Mouse (Mus musculus): ENCODE data around the gene Cntnap5b. TPM values are rescaled to one million over a fixed set of nuclear protein-coding genes. Genes with fewer than 3 reads are reported as not detected.

The Cntnap5b gene
- total RNA-seq (2012; rRNA removed): not detected in 2 replicates

DNA sequence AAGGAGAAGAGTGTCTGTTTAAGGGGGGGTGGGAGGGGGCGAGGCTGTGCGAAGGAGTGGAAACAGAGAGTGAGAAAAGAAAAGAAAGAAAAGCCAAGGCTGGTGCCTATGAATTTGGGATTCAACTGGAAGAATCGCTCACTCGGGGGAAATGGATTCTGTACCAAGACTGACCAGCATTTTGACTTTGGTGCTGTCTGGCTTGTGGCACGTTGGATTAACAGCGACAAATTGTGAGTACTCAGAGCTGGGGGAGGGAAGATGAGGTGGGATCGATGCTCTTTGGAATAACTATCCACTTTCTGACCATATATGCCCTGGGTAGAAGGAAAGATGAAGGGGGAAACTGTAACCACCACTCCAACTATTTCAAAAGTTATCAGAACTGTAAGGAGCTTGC lies at the start of gene Cntnap5b:
Cntnap5b (plus strand) TSS at position 152 of the 400 bp plus-strand sequence.
- in situ Hi-C loops (cut with MboI; ENCODE audit: low sequenced_read_pairs in 2 of 2, unreplicated experiment in 2 of 2): no loop called here
- no peaks in the 10 kb centered on the region for H3K9me3 ChIP-seq (ENCODE audit: control insufficient read depth, insufficient read depth, low read depth, low read length)
- DNase-seq (ENCODE audit: low read depth, low spot score): no peak
- no peak within 1 kb of the TSS for H3K27ac ChIP-seq (ENCODE audit: insufficient read depth, low read depth, low read length, poor library complexity, severe bottlenecking)
- H3K4me1 ChIP-seq (ENCODE audit: control insufficient read depth in 2 of 2, insufficient read depth in 2 of 2, low read length in 2 of 2, poor library complexity in 1 of 2): no peaks in the 10 kb centered on the region
- H3K9ac ChIP-seq (ENCODE audit: insufficient read depth, low read depth, low read length, poor library complexity, severe bottlenecking): no peak within 1 kb of the TSS
- 0 out of 4 replicates have a peak within 1 kb of the TSS, but pooled peaks of 1 of the 2 experiments have one; percentile 22 for H3K4me3 ChIP-seq (ENCODE audit: insufficient read depth in 1 of 2, low read depth in 1 of 2, low read length in 2 of 2, poor library complexity in 1 of 2, severe bottlenecking in 1 of 2)
- TF ChIP-seq CHD2 (IDR thresholded peaks at IDR 0.05; ENCODE audit: low read depth, low read length): no peak
- TF ChIP-seq ZNF384 (IDR thresholded peaks at IDR 0.05; ENCODE audit: low read depth, low read length): no peak
- no peak for TF ChIP-seq MAFK (IDR thresholded peaks at IDR 0.05; ENCODE audit: insufficient read depth, low read depth, low read length)
- TF ChIP-seq HCFC1 (IDR thresholded peaks at IDR 0.05; ENCODE audit: borderline replicate concordance, insufficient read depth, low read length): no peak
- TF ChIP-seq ZC3H11A (IDR thresholded peaks at IDR 0.05; ENCODE audit: borderline replicate concordance, low read depth, low read length): no peak
- no peaks in the 10 kb centered on the region for H3K36me3 ChIP-seq (ENCODE audit: control insufficient read depth, insufficient read depth, low read length, poor library complexity, severe bottlenecking)

DNA sequence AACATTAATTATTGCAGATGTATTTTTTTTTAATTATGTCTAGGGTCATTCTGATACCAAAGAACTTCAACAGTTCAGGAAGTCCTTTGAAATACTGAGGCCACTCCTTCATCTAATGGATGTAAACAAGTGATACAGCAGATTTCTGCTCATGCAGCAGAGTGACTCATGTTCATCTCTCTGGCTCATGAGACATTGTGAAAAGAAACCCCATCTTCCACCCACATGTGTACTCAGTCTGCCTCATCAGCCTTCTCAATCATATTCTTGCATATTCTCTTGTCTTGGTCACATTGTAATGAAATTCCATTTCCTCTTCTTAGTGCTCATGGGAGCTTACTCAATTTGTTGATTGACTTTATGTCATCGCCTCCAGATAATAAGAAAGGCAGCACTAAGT lies 12.6 kb upstream of the Cntnap5b start:
- Histone ChIP-seq H3K9ac (ENCODE audit: insufficient read depth, low read depth, low read length, poor library complexity, severe bottlenecking) (no peak overlapping the region), H3K27ac (ENCODE audit: insufficient read depth, low read depth, low read length, poor library complexity, severe bottlenecking) (no peak overlapping the region), H3K4me3 (ENCODE audit: insufficient read depth in 1 of 2, low read depth in 1 of 2, low read length in 2 of 2, poor library complexity in 1 of 2, severe bottlenecking in 1 of 2) (no peak overlapping the region), H3K4me1 (ENCODE audit: control insufficient read depth in 2 of 2, insufficient read depth in 2 of 2, low read length in 2 of 2, poor library complexity in 1 of 2) (no peaks in the 10 kb centered on the region), H3K9me3 (ENCODE audit: control insufficient read depth, insufficient read depth, low read depth, low read length) (no peaks in the 10 kb centered on the region), H3K36me3 (ENCODE audit: control insufficient read depth, insufficient read depth, low read length, poor library complexity, severe bottlenecking) (no peaks in the 10 kb centered on the region)
- no peak for TF ChIP-seq CHD2 (IDR thresholded peaks at IDR 0.05; ENCODE audit: low read depth, low read length)
- TF ChIP-seq ZC3H11A (IDR thresholded peaks at IDR 0.05; ENCODE audit: borderline replicate concordance, low read depth, low read length): no peak
- no peak for TF ChIP-seq MAFK (IDR thresholded peaks at IDR 0.05; ENCODE audit: insufficient read depth, low read depth, low read length)
- no peak for TF ChIP-seq ZNF384 (IDR thresholded peaks at IDR 0.05; ENCODE audit: low read depth, low read length)
- DNase-seq (ENCODE audit: low read depth, low spot score): no peak
- in situ Hi-C loops (cut with MboI; ENCODE audit: low sequenced_read_pairs in 2 of 2, unreplicated experiment in 2 of 2): no loop called here

DNA sequence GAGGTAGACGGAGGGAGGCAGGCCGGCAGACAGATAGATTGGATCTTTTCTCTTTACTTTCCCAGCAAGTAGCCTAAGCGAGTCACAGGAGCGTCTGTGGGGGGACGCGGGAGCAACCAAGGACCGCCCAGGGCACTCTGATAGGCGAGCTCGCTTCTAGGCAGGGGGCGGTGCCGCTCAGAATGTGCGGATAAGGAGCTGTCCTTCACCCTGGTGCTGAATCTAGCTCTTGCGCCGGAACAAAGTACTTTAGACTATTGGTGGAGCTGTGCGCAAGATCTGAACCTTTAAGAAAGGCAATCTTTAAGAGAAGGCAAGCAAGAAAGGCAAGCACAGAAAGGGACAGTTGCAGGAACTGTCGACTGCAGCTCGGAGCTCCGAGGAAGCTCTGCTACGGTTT lies 382 bp upstream of the Cntnap5b start:
- H3K4me3 ChIP-seq (ENCODE audit: insufficient read depth in 1 of 2, low read depth in 1 of 2, low read length in 2 of 2, poor library complexity in 1 of 2, severe bottlenecking in 1 of 2): 0 out of 4 replicates have a peak overlapping the region, but pooled peaks of 1 of the 2 experiments have one; percentile 22

DNA sequence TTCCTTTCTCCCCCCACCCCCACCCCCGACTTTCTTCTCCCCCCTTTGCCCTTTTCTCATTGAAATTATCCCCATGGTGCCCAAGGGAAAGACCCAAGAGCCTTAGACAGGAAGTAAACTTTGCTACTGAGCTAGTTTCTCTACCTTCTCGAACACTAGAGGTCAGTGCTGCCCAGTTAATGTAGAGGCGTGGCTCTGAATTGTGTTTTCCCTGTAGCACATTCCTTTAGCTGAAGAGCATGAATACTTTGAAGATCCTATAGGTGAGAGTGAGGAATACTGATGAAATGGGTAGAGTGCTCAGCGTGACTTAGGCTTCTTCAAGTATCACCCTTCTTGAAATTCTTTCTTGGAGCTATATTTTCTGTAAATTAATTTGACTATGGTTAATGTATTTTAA lies 1.6 kb downstream of the Cntnap5b start:
- Histone ChIP-seq H3K9ac (ENCODE audit: insufficient read depth, low read depth, low read length, poor library complexity, severe bottlenecking) (no peak overlapping the region), H3K4me1 (ENCODE audit: control insufficient read depth in 2 of 2, insufficient read depth in 2 of 2, low read length in 2 of 2, poor library complexity in 1 of 2) (no peaks in the 10 kb centered on the region), H3K4me3 (ENCODE audit: insufficient read depth in 1 of 2, low read depth in 1 of 2, low read length in 2 of 2, poor library complexity in 1 of 2, severe bottlenecking in 1 of 2) (no peak overlapping the region), H3K36me3 (ENCODE audit: control insufficient read depth, insufficient read depth, low read length, poor library complexity, severe bottlenecking) (no peaks in the 10 kb centered on the region), H3K27ac (ENCODE audit: insufficient read depth, low read depth, low read length, poor library complexity, severe bottlenecking) (no peak overlapping the region), H3K9me3 (ENCODE audit: control insufficient read depth, insufficient read depth, low read depth, low read length) (no peaks in the 10 kb centered on the region)
- DNase-seq (ENCODE audit: low read depth, low spot score): peak; percentile 13
- in situ Hi-C loops (cut with MboI; ENCODE audit: low sequenced_read_pairs in 2 of 2, unreplicated experiment in 2 of 2): no loop called here
- no peak for TF ChIP-seq HCFC1 (IDR thresholded peaks at IDR 0.05; ENCODE audit: borderline replicate concordance, insufficient read depth, low read length)
- no peak for TF ChIP-seq MAFK (IDR thresholded peaks at IDR 0.05; ENCODE audit: insufficient read depth, low read depth, low read length)
- TF ChIP-seq ZNF384 (IDR thresholded peaks at IDR 0.05; ENCODE audit: low read depth, low read length): no peak
- no peak for TF ChIP-seq ZC3H11A (IDR thresholded peaks at IDR 0.05; ENCODE audit: borderline replicate concordance, low read depth, low read length)
- no peak for TF ChIP-seq CHD2 (IDR thresholded peaks at IDR 0.05; ENCODE audit: low read depth, low read length)

More for the DNA sequence above, 382 bp upstream of the Cntnap5b start:
- no peak overlapping the region for H3K9ac ChIP-seq (ENCODE audit: insufficient read depth, low read depth, low read length, poor library complexity, severe bottlenecking)
- TF ChIP-seq MAFK (IDR thresholded peaks at IDR 0.05; ENCODE audit: insufficient read depth, low read depth, low read length) (no peak), ZNF384 (IDR thresholded peaks at IDR 0.05; ENCODE audit: low read depth, low read length) (no peak), CHD2 (IDR thresholded peaks at IDR 0.05; ENCODE audit: low read depth, low read length) (no peak), HCFC1 (IDR thresholded peaks at IDR 0.05; ENCODE audit: borderline replicate concordance, insufficient read depth, low read length) (no peak), ZC3H11A (IDR thresholded peaks at IDR 0.05; ENCODE audit: borderline replicate concordance, low read depth, low read length) (no peak)
- peak; percentile 68 for DNase-seq (ENCODE audit: low read depth, low spot score)
- no peaks in the 10 kb centered on the region for H3K36me3 ChIP-seq (ENCODE audit: control insufficient read depth, insufficient read depth, low read length, poor library complexity, severe bottlenecking)
- H3K4me1 ChIP-seq (ENCODE audit: control insufficient read depth in 2 of 2, insufficient read depth in 2 of 2, low read length in 2 of 2, poor library complexity in 1 of 2): no peaks in the 10 kb centered on the region
- no peaks in the 10 kb centered on the region for H3K9me3 ChIP-seq (ENCODE audit: control insufficient read depth, insufficient read depth, low read depth, low read length)
- in situ Hi-C loops (cut with MboI; ENCODE audit: low sequenced_read_pairs in 2 of 2, unreplicated experiment in 2 of 2): no loop called here
- H3K27ac ChIP-seq (ENCODE audit: insufficient read depth, low read depth, low read length, poor library complexity, severe bottlenecking): no peak overlapping the region

Data from ES-E14 (cell line).